Mouse (Mus musculus): ENCODE results near the gene Set.

DNA sequence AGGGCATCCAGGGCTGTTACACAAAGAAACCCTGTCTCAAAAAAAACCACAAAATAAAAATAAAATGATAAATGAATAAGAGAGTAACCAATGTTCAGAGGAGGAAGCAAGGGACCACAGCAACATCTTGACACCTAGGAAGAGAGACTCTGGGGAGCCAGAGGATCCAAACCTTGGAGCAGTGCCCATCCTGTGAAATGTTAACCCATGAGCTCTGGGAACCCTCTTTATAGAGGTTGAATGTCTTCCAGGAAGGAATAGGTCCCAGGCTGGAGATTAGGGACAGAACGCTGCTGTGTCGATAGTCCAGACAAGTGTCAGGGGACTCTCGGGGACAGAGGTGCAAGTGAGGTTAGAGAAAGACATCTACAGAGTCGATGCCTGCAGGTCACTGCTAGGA, 63.1 kb downstream of the Set start:
- TF ChIP-seq CTCF (IDR thresholded peaks at IDR 0.05; ENCODE audit: insufficient read depth, low read length) (no peak), POLR2A (IDR thresholded peaks at IDR 0.05; ENCODE audit: borderline replicate concordance, extremely low read depth, low read depth, low read length) (no peak)

All from lung, adult 2 months (tissue).